Mouse (Mus musculus): ENCODE data around the gene Gm5941. TPM values are rescaled to one million over a fixed set of nuclear protein-coding genes. Genes with fewer than 3 reads are reported as not detected.
"Not testable (repeated sequence)": the region's sequence is repeated elsewhere in the genome, so short reads cannot be mapped to it uniquely, and the experiment has no call there.

Gene Gm5941
- not detected in 2 replicates for total RNA-seq (2014; fragmentation: Nextera tagmentation)
- not detected in 2 replicates for total RNA-seq (2017)

GRCm38 (mm10) chrX:92489649-92490048, at the start of gene Gm5941:
Gm5941 (plus strand) TSS chrX:92489949.
- not testable (repeated sequence) for ATAC-seq (replicated peaks; ENCODE audit: low FRiP score, low TSS enrichment, poor library complexity, severe bottlenecking)

- ATAC-seq (replicated peaks; ENCODE audit: low FRiP score, low TSS enrichment, poor library complexity, severe bottlenecking) = no peak
These were observed 29.3 kb upstream of the Gm5941 start for GRCm38 (mm10) chrX:92460496-92460895.

- ATAC-seq (replicated peaks; ENCODE audit: low FRiP score, low TSS enrichment, poor library complexity, severe bottlenecking) = no peak
These were observed 25.0 kb upstream of the Gm5941 start for GRCm38 (mm10) chrX:92464773-92465172.

- no peak for ATAC-seq (replicated peaks; ENCODE audit: low FRiP score, low TSS enrichment, poor library complexity, severe bottlenecking)
These were observed 8.5 kb downstream of the Gm5941 start for GRCm38 (mm10) chrX:92498254-92498653.

GRCm38 (mm10) chrX:92527826-92528225, 38.1 kb downstream of the Gm5941 start:
- no peak for ATAC-seq (replicated peaks; ENCODE audit: low FRiP score, low TSS enrichment, poor library complexity, severe bottlenecking)

Other genes starting within 250 kb of the Gm5941 start
- gene Mageb18, start 109.6 kb downstream of the Gm5941 start, total RNA-seq (2014; fragmentation: Nextera tagmentation) = not detected in 2 replicates
- gene Mageb18, start 109.6 kb downstream of the Gm5941 start, total RNA-seq (2017) = not detected in 2 replicates

Data from megakaryocyte-erythroid progenitor cell, adult 5-6 weeks (primary cell).